Mouse (Mus musculus) liver, adult 2 months (tissue): ENCODE data around the gene Runx1. TPM values are rescaled to one million over a fixed set of nuclear protein-coding genes. Genes with fewer than 3 reads are reported as not detected.

Experiments used
- DNase-seq: peaks from one replicate; pipeline ENCODE4 v3.0.0-alpha.2; 2011; ENCODE audit warnings: low read depth, low spot score; ENCODE audit errors: extremely low read depth
- H3K27ac ChIP-seq: fragments of 200-500 bp; replicated peaks from 2 replicates; pipeline ENCODE4 v1.5.1; 2012; ENCODE audit warnings: low read depth, mild to moderate bottlenecking, control low read depth, inconsistent platforms, low read length; ENCODE audit not compliant: insufficient read depth
- H3K27me3 ChIP-seq: fragments of 200-500 bp; 2 replicates; pipeline ENCODE4 v1.6.1; 2012; ENCODE audit warnings: mild to moderate bottlenecking, moderate library complexity, low read length, inconsistent platforms; ENCODE audit not compliant: control insufficient read depth, insufficient read depth
- H3K36me3 ChIP-seq: fragments of 200-500 bp; 2 replicates; pipeline ENCODE4 v1.6.1; 2012; ENCODE audit warnings: low read length, inconsistent platforms; ENCODE audit not compliant: control insufficient read depth, insufficient read depth
- H3K4me1 ChIP-seq: fragments of 200-500 bp; 2 replicates; pipeline ENCODE4 v1.6.1; 2011; ENCODE audit warnings: low read length; ENCODE audit not compliant: control insufficient read depth, insufficient read depth
- H3K4me3 ChIP-seq: fragments of 200-500 bp; 2 replicates; pipeline ENCODE4 v1.5.1; 2011; ENCODE audit warnings: low read depth, mild to moderate bottlenecking, control low read depth, low read length, moderate library complexity; ENCODE audit not compliant: insufficient read depth
- H3K79me2 ChIP-seq: fragments of 200-500 bp; 2 replicates; pipeline ENCODE4 v1.6.1; 2012; ENCODE audit warnings: inconsistent platforms, mild to moderate bottlenecking, low read length, moderate library complexity; ENCODE audit not compliant: control insufficient read depth, insufficient read depth
- H3K9ac ChIP-seq: fragments of 200-500 bp; 2 replicates; pipeline ENCODE4 v1.6.1; 2012; ENCODE audit warnings: low read depth, mild to moderate bottlenecking, control low read depth, inconsistent platforms, low read length
- CTCF ChIP-seq: fragments of 200-500 bp; IDR thresholded peaks from 2 replicates; pipeline ENCODE4 v1.5.1; 2011; ENCODE audit warnings: low read depth, low read length, control low read depth
- POLR2A ChIP-seq: fragments of 200-500 bp; IDR thresholded peaks from 2 replicates; pipeline ENCODE4 v1.6.1; 2011; ENCODE audit warnings: low read length, control low read depth; ENCODE audit not compliant: insufficient read depth; ENCODE audit errors: extremely low read depth
- WGBS: fragments of 180-500 bp; shearing (Covaris S2); methylation state at CpG from one replicate; pipeline ENCODE4 v1.1.7; 2018; 5-methylcytosine and 5-hydroxymethylcytosine counted together
- polyA plus RNA-seq: library from polyadenylated mRNA; depleted of rRNA; stranded (reverse); fragments of >200 nt; gene quantifications from 2 replicates; pipeline ENCODE4 v1.2.3, GENCODE M21; 2012
- total RNA-seq: library from RNA; depleted of rRNA; stranded (reverse); fragments of >200 nt; gene quantifications from 2 replicates; pipeline ENCODE4 v1.2.3, GENCODE M21; 2014

The Runx1 gene
- total and polyA plus RNA-seq, 2 experiments = 0.55 to 0.74 TPM

- Histone ChIP-seq H3K4me1 (no peaks in the 10 kb centered on the region), H3K79me2 (no peaks in the 10 kb centered on the region), H3K36me3 (no peaks in the 10 kb centered on the region), H3K4me3 (no peak overlapping the region), H3K27ac (no peak overlapping the region), H3K27me3 (no peaks in the 10 kb centered on the region; the same call in 1 of the 2 replicates), H3K9ac (no peak overlapping the region)
- no peak for TF ChIP-seq POLR2A
- TF ChIP-seq CTCF = no peak
- 85% methylated on average over 6 of the region's 6 CpGs for WGBS
- no peak for DNase-seq
Observed at GRCm38 (mm10) chr16:92592207-92592606, 233.7 kb downstream of the Runx1 start.

GRCm38 (mm10) chr16:92591783-92592182 lies 234.2 kb downstream of the Runx1 start:
- TF ChIP-seq CTCF (no peak), POLR2A (no peak)
- WGBS = 87% methylated on average over 6 of the region's 6 CpGs

GRCm38 (mm10) chr16:92587836-92588235 lies 238.1 kb downstream of the Runx1 start:
- WGBS = 86% methylated on average over 4 of the region's 4 CpGs
- Histone ChIP-seq H3K4me3 (no peak overlapping the region), H3K9ac (no peak overlapping the region), H3K4me1 (no peaks in the 10 kb centered on the region), H3K27me3 (no peaks in the 10 kb centered on the region), H3K27ac (no peak overlapping the region), H3K79me2 (no peaks in the 10 kb centered on the region), H3K36me3 (no peaks in the 10 kb centered on the region)
- TF ChIP-seq CTCF (no peak), POLR2A (no peak)
- DNase-seq = no peak

More at GRCm38 (mm10) chr16:92591783-92592182, 234.2 kb downstream of the Runx1 start:
- H3K27ac ChIP-seq = no peak overlapping the region
- no peak overlapping the region for H3K9ac ChIP-seq
- no peak overlapping the region for H3K4me3 ChIP-seq
- no peaks in the 10 kb centered on the region; the same call in 1 of the 2 replicates for H3K27me3 ChIP-seq
- DNase-seq = no peak
- no peaks in the 10 kb centered on the region for H3K4me1 ChIP-seq
- H3K36me3 ChIP-seq = no peaks in the 10 kb centered on the region
- no peaks in the 10 kb centered on the region for H3K79me2 ChIP-seq

GRCm38 (mm10) chr16:92581767-92582166 lies 244.2 kb downstream of the Runx1 start:
- H3K4me3 ChIP-seq = no peak overlapping the region
- H3K4me1 ChIP-seq = no peaks in the 10 kb centered on the region
- WGBS = 85% methylated on average over 10 of the region's 10 CpGs
- TF ChIP-seq POLR2A = no peak
- TF ChIP-seq CTCF = no peak
- no peaks in the 10 kb centered on the region for H3K79me2 ChIP-seq
- H3K36me3 ChIP-seq = no peaks in the 10 kb centered on the region
- DNase-seq = no peak
- H3K27ac ChIP-seq = no peak overlapping the region
- H3K27me3 ChIP-seq = no peaks in the 10 kb centered on the region
- H3K9ac ChIP-seq = no peak overlapping the region

- 84% methylated on average over 10 of the region's 10 CpGs for WGBS
- H3K4me1 ChIP-seq = no peaks in the 10 kb centered on the region
- H3K4me3 ChIP-seq = no peak overlapping the region
- H3K36me3 ChIP-seq = no peaks in the 10 kb centered on the region
- no peaks in the 10 kb centered on the region for H3K27me3 ChIP-seq
- no peak overlapping the region for H3K9ac ChIP-seq
- no peak overlapping the region for H3K27ac ChIP-seq
- TF ChIP-seq POLR2A (no peak), CTCF (no peak)
- H3K79me2 ChIP-seq = no peaks in the 10 kb centered on the region
- DNase-seq = no peak
Observed at GRCm38 (mm10) chr16:92580981-92581380, 245.0 kb downstream of the Runx1 start.

- H3K27ac ChIP-seq = no peak overlapping the region
- WGBS = 76% methylated on average over 7 of the region's 7 CpGs
- H3K79me2 ChIP-seq = no peaks in the 10 kb centered on the region
- no peak for DNase-seq
- H3K27me3 ChIP-seq = no peaks in the 10 kb centered on the region
- no peaks in the 10 kb centered on the region for H3K4me1 ChIP-seq
- H3K4me3 ChIP-seq = no peak overlapping the region
- no peak overlapping the region for H3K9ac ChIP-seq
- H3K36me3 ChIP-seq = no peaks in the 10 kb centered on the region
- TF ChIP-seq POLR2A = no peak
- no peak for TF ChIP-seq CTCF
Observed at GRCm38 (mm10) chr16:92578915-92579653, 246.9 kb downstream of the Runx1 start.
